Mouse (Mus musculus): Measurements from ENCODE around the gene Tmem247. TPM values are rescaled to one million over a fixed set of nuclear protein-coding genes. Genes with fewer than 3 reads are reported as not detected.

Gene Tmem247
- not detected in 2 replicates for polyA plus RNA-seq (2014; fragmentation: Nextera tagmentation; extraction: Ambion mirVana)

- Histone ChIP-seq H3K4me1 (replicated peaks; ENCODE audit: control insufficient read depth, insufficient read depth, low read length) (no peaks in the 10 kb centered on the region), H3K9me3 (ENCODE audit: control insufficient read depth, low read length) (no peaks in the 10 kb centered on the region), H3K27me3 (replicated peaks; ENCODE audit: control insufficient read depth, insufficient read depth, low read length) (no peaks in the 10 kb centered on the region), H3K4me2 (ENCODE audit: low read length) (no peak within 1 kb of the TSS), H3K27ac (ENCODE audit: low read depth) (no peak within 1 kb of the TSS), H3K4me3 (ENCODE audit: low read depth, low read length) (no peak within 1 kb of the TSS), H3K36me3 (ENCODE audit: control insufficient read depth, insufficient read depth, low read length) (no peaks in the 10 kb centered on the region), H3K9ac (ENCODE audit: low read length) (no peak within 1 kb of the TSS)
- 90% methylated on average over 10 of the region's 10 CpGs for WGBS
- DNase-seq (ENCODE audit: low spot score), result no peak
- no peak for ATAC-seq (replicated peaks; ENCODE audit: low FRiP score, low TSS enrichment, low read depth)
These were observed at the start of gene Tmem247 for GRCm38 (mm10) chr17:86917048-86917447. Gene Tmem247, plus strand, starts transcription at chr17:86917348.

- DNase-seq (ENCODE audit: low spot score) (no peak), ATAC-seq (replicated peaks; ENCODE audit: low FRiP score, low TSS enrichment, low read depth) (no peak)
- Histone ChIP-seq H3K9ac (ENCODE audit: low read length) (no peak overlapping the region), H3K27ac (ENCODE audit: low read depth) (no peak overlapping the region), H3K27me3 (replicated peaks; ENCODE audit: control insufficient read depth, insufficient read depth, low read length) (no peaks in the 10 kb centered on the region), H3K4me1 (replicated peaks; ENCODE audit: control insufficient read depth, insufficient read depth, low read length) (no peaks in the 10 kb centered on the region), H3K4me3 (ENCODE audit: low read depth, low read length) (no peak overlapping the region), H3K9me3 (ENCODE audit: control insufficient read depth, low read length) (no peaks in the 10 kb centered on the region), H3K4me2 (ENCODE audit: low read length) (no peak overlapping the region), H3K36me3 (ENCODE audit: control insufficient read depth, insufficient read depth, low read length) (no peaks in the 10 kb centered on the region)
- WGBS, result 89% methylated on average over 8 of the region's 8 CpGs
These were observed 46.6 kb upstream of the Tmem247 start for GRCm38 (mm10) chr17:86870586-86870985.

- 74% methylated on average over 6 of the region's 6 CpGs for WGBS
- ATAC-seq (replicated peaks; ENCODE audit: low FRiP score, low TSS enrichment, low read depth), result no peak
- H3K27me3 ChIP-seq (replicated peaks; ENCODE audit: control insufficient read depth, insufficient read depth, low read length), result no peaks in the 10 kb centered on the region
These were observed 44.5 kb upstream of the Tmem247 start for GRCm38 (mm10) chr17:86872643-86873042.

GRCm38 (mm10) chr17:86876940-86877339 lies 40.2 kb upstream of the Tmem247 start:
- no peak for DNase-seq (ENCODE audit: low spot score)

More at GRCm38 (mm10) chr17:86872643-86873042, 44.5 kb upstream of the Tmem247 start:
- Histone ChIP-seq H3K4me2 (ENCODE audit: low read length) (no peak overlapping the region), H3K9ac (ENCODE audit: low read length) (no peak overlapping the region), H3K27ac (ENCODE audit: low read depth) (no peak overlapping the region), H3K9me3 (ENCODE audit: control insufficient read depth, low read length) (no peaks in the 10 kb centered on the region), H3K4me1 (replicated peaks; ENCODE audit: control insufficient read depth, insufficient read depth, low read length) (no peaks in the 10 kb centered on the region), H3K36me3 (ENCODE audit: control insufficient read depth, insufficient read depth, low read length) (no peaks in the 10 kb centered on the region), H3K4me3 (ENCODE audit: low read depth, low read length) (no peak overlapping the region)
- no peak for DNase-seq (ENCODE audit: low spot score)

GRCm38 (mm10) chr17:86877747-86878146 lies 39.4 kb upstream of the Tmem247 start:
- Histone ChIP-seq H3K27me3 (replicated peaks; ENCODE audit: control insufficient read depth, insufficient read depth, low read length) (no peaks in the 10 kb centered on the region), H3K27ac (ENCODE audit: low read depth) (no peak overlapping the region), H3K4me2 (ENCODE audit: low read length) (no peak overlapping the region), H3K36me3 (ENCODE audit: control insufficient read depth, insufficient read depth, low read length) (no peaks in the 10 kb centered on the region), H3K9me3 (ENCODE audit: control insufficient read depth, low read length) (no peaks in the 10 kb centered on the region), H3K9ac (ENCODE audit: low read length) (no peak overlapping the region), H3K4me3 (ENCODE audit: low read depth, low read length) (no peak overlapping the region), H3K4me1 (replicated peaks; ENCODE audit: control insufficient read depth, insufficient read depth, low read length) (no peaks in the 10 kb centered on the region)
- 62% methylated on average over 2 of the region's 2 CpGs for WGBS
- ATAC-seq (replicated peaks; ENCODE audit: low FRiP score, low TSS enrichment, low read depth) (no peak), DNase-seq (ENCODE audit: low spot score) (peak; percentile 35)

More at GRCm38 (mm10) chr17:86876940-86877339, 40.2 kb upstream of the Tmem247 start:
- H3K4me2 ChIP-seq (ENCODE audit: low read length), result no peak overlapping the region
- no peaks in the 10 kb centered on the region for H3K36me3 ChIP-seq (ENCODE audit: control insufficient read depth, insufficient read depth, low read length)
- H3K9me3 ChIP-seq (ENCODE audit: control insufficient read depth, low read length), result no peaks in the 10 kb centered on the region
- H3K27me3 ChIP-seq (replicated peaks; ENCODE audit: control insufficient read depth, insufficient read depth, low read length), result no peaks in the 10 kb centered on the region
- no peaks in the 10 kb centered on the region for H3K4me1 ChIP-seq (replicated peaks; ENCODE audit: control insufficient read depth, insufficient read depth, low read length)
- H3K9ac ChIP-seq (ENCODE audit: low read length), result no peak overlapping the region
- ATAC-seq (replicated peaks; ENCODE audit: low FRiP score, low TSS enrichment, low read depth), result no peak
- no peak overlapping the region for H3K4me3 ChIP-seq (ENCODE audit: low read depth, low read length)
- WGBS, result 81% methylated on average over 9 of the region's 9 CpGs
- H3K27ac ChIP-seq (ENCODE audit: low read depth), result no peak overlapping the region

- DNase-seq (ENCODE audit: low spot score), result no peak
- Histone ChIP-seq H3K4me2 (ENCODE audit: low read length) (no peak overlapping the region), H3K9me3 (ENCODE audit: control insufficient read depth, low read length) (no peaks in the 10 kb centered on the region), H3K36me3 (ENCODE audit: control insufficient read depth, insufficient read depth, low read length) (no peaks in the 10 kb centered on the region), H3K27me3 (replicated peaks; ENCODE audit: control insufficient read depth, insufficient read depth, low read length) (no peaks in the 10 kb centered on the region), H3K9ac (ENCODE audit: low read length) (no peak overlapping the region), H3K27ac (ENCODE audit: low read depth) (no peak overlapping the region), H3K4me3 (ENCODE audit: low read depth, low read length) (no peak overlapping the region), H3K4me1 (replicated peaks; ENCODE audit: control insufficient read depth, insufficient read depth, low read length) (no peaks in the 10 kb centered on the region)
- WGBS, result 89% methylated on average over 10 of the region's 10 CpGs
- ATAC-seq (replicated peaks; ENCODE audit: low FRiP score, low TSS enrichment, low read depth), result no peak
These were observed 37.1 kb upstream of the Tmem247 start for GRCm38 (mm10) chr17:86880056-86880455.

- ATAC-seq (replicated peaks; ENCODE audit: low FRiP score, low TSS enrichment, low read depth), result no peak
- no peak overlapping the region for H3K4me2 ChIP-seq (ENCODE audit: low read length)
- H3K4me1 ChIP-seq (replicated peaks; ENCODE audit: control insufficient read depth, insufficient read depth, low read length), result no peaks in the 10 kb centered on the region
- H3K9ac ChIP-seq (ENCODE audit: low read length), result no peak overlapping the region
- 73% methylated on average over 4 of the region's 4 CpGs for WGBS
- H3K27me3 ChIP-seq (replicated peaks; ENCODE audit: control insufficient read depth, insufficient read depth, low read length), result no peaks in the 10 kb centered on the region
- H3K9me3 ChIP-seq (ENCODE audit: control insufficient read depth, low read length), result no peaks in the 10 kb centered on the region
- H3K27ac ChIP-seq (ENCODE audit: low read depth), result no peak overlapping the region
- H3K36me3 ChIP-seq (ENCODE audit: control insufficient read depth, insufficient read depth, low read length), result no peaks in the 10 kb centered on the region
- no peak overlapping the region for H3K4me3 ChIP-seq (ENCODE audit: low read depth, low read length)
- DNase-seq (ENCODE audit: low spot score), result no peak
These were observed 36.6 kb upstream of the Tmem247 start for GRCm38 (mm10) chr17:86880461-86881044.

GRCm38 (mm10) chr17:86895191-86895590 lies 22.0 kb upstream of the Tmem247 start:
- no peak overlapping the region for H3K9ac ChIP-seq (ENCODE audit: low read length)
- no peaks in the 10 kb centered on the region for H3K9me3 ChIP-seq (ENCODE audit: control insufficient read depth, low read length)
- H3K4me3 ChIP-seq (ENCODE audit: low read depth, low read length), result no peak overlapping the region
- no peaks in the 10 kb centered on the region for H3K27me3 ChIP-seq (replicated peaks; ENCODE audit: control insufficient read depth, insufficient read depth, low read length)
- ATAC-seq (replicated peaks; ENCODE audit: low FRiP score, low TSS enrichment, low read depth), result no peak
- no peaks in the 10 kb centered on the region for H3K4me1 ChIP-seq (replicated peaks; ENCODE audit: control insufficient read depth, insufficient read depth, low read length)
- no peak overlapping the region for H3K4me2 ChIP-seq (ENCODE audit: low read length)
- peak; percentile 13 for DNase-seq (ENCODE audit: low spot score)
- H3K36me3 ChIP-seq (ENCODE audit: control insufficient read depth, insufficient read depth, low read length), result no peaks in the 10 kb centered on the region
- WGBS, result 81% methylated on average over 4 of the region's 4 CpGs
- no peak overlapping the region for H3K27ac ChIP-seq (ENCODE audit: low read depth)

GRCm38 (mm10) chr17:86897486-86898165 lies 19.5 kb upstream of the Tmem247 start:
- Histone ChIP-seq H3K4me3 (ENCODE audit: low read depth, low read length) (no peak overlapping the region), H3K4me1 (replicated peaks; ENCODE audit: control insufficient read depth, insufficient read depth, low read length) (no peaks in the 10 kb centered on the region), H3K36me3 (ENCODE audit: control insufficient read depth, insufficient read depth, low read length) (no peaks in the 10 kb centered on the region), H3K27me3 (replicated peaks; ENCODE audit: control insufficient read depth, insufficient read depth, low read length) (no peaks in the 10 kb centered on the region), H3K4me2 (ENCODE audit: low read length) (no peak overlapping the region), H3K27ac (ENCODE audit: low read depth) (no peak overlapping the region), H3K9ac (ENCODE audit: low read length) (no peak overlapping the region), H3K9me3 (ENCODE audit: control insufficient read depth, low read length) (no peaks in the 10 kb centered on the region)
- WGBS, result 91% methylated on average over 6 of the region's 6 CpGs
- no peak for ATAC-seq (replicated peaks; ENCODE audit: low FRiP score, low TSS enrichment, low read depth)
- DNase-seq (ENCODE audit: low spot score), result peak; percentile 9
